Mouse (Mus musculus) lung, embryonic 16.5 days (tissue): Measurements from ENCODE around the gene Tlr5. TPM values are rescaled to one million over a fixed set of nuclear protein-coding genes. Genes with fewer than 3 reads are reported as not detected.

ENCODE experiments used
- ATAC-seq: fragments of 200-750 bp; cut with Nextera tagmentation; 2 replicates; pipeline ENCODE4 v1.8.0; 2017; ENCODE audit warnings: low read depth, mild to moderate bottlenecking, moderate library complexity
- H3K27ac ChIP-seq: fragments of 300-500 bp; sonication (generic); 2 replicates; pipeline ENCODE4 v1.5.1; 2014; ENCODE audit warnings: mild to moderate bottlenecking, control low read depth, low read length
- H3K27me3 ChIP-seq: fragments of 300-500 bp; sonication (generic); 2 replicates; pipeline ENCODE4 v1.6.1; 2014; ENCODE audit warnings: low read depth, low read length, mixed read lengths; ENCODE audit not compliant: control insufficient read depth, insufficient read depth
- H3K36me3 ChIP-seq: fragments of 300-500 bp; sonication (generic); 2 replicates; pipeline ENCODE4 v1.6.1; 2014; ENCODE audit warnings: low read length; ENCODE audit not compliant: control insufficient read depth, insufficient read depth
- H3K4me1 ChIP-seq: fragments of 300-500 bp; sonication (generic); replicated peaks from 2 replicates; pipeline ENCODE4 v1.6.1; 2014; ENCODE audit warnings: low read length, mixed read lengths; ENCODE audit not compliant: control insufficient read depth, insufficient read depth
- H3K4me2 ChIP-seq: fragments of 300-500 bp; sonication (generic); 2 replicates; pipeline ENCODE4 v1.6.1; 2014; ENCODE audit warnings: low read depth, low read length, control low read depth
- H3K4me3 ChIP-seq: fragments of 300-500 bp; sonication (generic); 2 replicates; pipeline ENCODE4 v1.5.1; 2014; ENCODE audit warnings: mild to moderate bottlenecking, low read length, control low read depth
- H3K9ac ChIP-seq: fragments of 300-500 bp; sonication (generic); 2 replicates; pipeline ENCODE4 v1.6.1; 2014; ENCODE audit warnings: low read length, control low read depth
- H3K9me3 ChIP-seq: fragments of 300-500 bp; sonication (generic); 2 replicates; pipeline ENCODE4 v1.6.1; 2016; ENCODE audit warnings: low read length; ENCODE audit not compliant: control insufficient read depth
- WGBS: fragments of 180-500 bp; shearing (Covaris S2); extraction: QIAGEN DNeasy Blood & Tissue Kit; methylation state at CpG from one replicate; pipeline ENCODE4 v1.1.7; 2014; 5-methylcytosine and 5-hydroxymethylcytosine counted together
- polyA plus RNA-seq: library from polyadenylated mRNA; unstranded; fragments of >200 nt; fragmentation: Nextera tagmentation; extraction: Ambion mirVana; gene quantifications from 2 replicates; pipeline ENCODE4 v1.2.1, GENCODE M21; 2015

Tlr5 gene
- polyA plus RNA-seq = 1.3 TPM in 2 replicates

DNA sequence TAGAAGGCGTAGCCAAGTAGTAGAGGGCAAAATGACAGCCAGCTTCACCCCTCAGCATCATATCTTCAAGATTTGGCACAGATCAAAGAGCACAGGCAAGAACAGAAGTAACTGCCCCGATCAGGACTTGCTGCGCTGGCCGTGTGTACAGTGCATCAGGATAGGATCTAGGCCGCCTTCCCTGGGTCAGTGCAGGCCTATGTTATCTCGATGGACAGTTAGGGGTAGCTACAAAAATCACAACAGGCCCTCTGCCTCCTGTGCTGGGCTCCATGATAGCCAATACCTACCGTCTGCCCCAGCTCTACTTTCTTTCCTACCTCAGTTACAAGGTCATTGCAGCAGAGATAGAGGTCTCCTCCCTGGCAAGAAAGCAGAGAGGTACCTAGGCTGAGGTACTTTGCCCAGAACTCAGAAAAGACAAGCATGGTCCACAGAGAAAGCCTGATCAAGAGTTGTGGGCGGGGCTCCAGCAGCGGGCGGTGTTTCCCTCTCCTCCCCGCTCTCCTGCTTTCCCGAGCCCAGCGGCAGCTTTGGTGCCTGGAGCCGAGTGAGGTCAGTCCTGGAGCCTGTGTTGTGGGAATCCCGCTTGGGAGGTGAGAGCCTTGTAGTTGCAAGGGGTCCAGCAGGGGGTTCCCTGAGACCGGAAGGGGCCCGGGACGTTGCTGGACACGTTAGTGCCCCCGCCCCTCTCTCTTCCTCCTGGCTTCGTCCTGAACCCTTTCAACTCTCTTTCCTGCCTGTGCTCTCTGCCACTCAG is at the start of gene Tlr5:
Gene Tlr5 (plus strand): TSS at position 502 of the 760 bp plus-strand sequence.
- Histone ChIP-seq H3K9ac (peak within 1 kb of the TSS; percentile 71), H3K9me3 (no peaks in the 10 kb centered on the region), H3K36me3 (no peaks in the 10 kb centered on the region), H3K27ac (no peak within 1 kb of the TSS), H3K4me2 (peak within 1 kb of the TSS; percentile 70), H3K27me3 (no peaks in the 10 kb centered on the region), H3K4me1 (peaks cover 20% of the 10 kb centered on the region), H3K4me3 (peak within 1 kb of the TSS; percentile 56)
- ATAC-seq = peak; percentile 50
- WGBS = 11% methylated on average over 21 of the region's 21 CpGs

DNA sequence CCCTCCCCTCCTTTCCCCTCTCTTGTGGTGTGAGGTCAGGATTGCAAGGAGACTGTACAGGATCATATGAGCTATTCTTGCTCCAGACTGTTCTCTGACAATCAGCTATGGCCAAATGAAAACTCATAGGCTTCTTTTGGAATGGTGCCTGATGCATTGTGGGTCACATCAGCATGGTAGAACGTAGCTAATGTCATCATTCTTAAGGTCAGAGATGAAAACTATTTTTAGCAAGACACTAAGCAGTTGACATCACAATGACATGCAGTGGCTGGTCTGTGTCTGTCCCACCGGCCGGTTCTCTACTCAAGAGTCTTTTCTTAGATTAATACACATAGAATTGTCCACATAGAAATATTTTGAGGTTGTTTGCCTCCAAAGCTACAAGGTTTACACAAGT is 48.9 kb upstream of the Tlr5 start:
- 29% methylated on average over 3 of the region's 3 CpGs for WGBS
- Histone ChIP-seq H3K4me3 (no peak overlapping the region), H3K36me3 (no peaks in the 10 kb centered on the region), H3K9ac (no peak overlapping the region), H3K9me3 (no peaks in the 10 kb centered on the region), H3K27ac (peak overlapping the region; percentile 21; the same call in 1 of the 2 replicates), H3K4me1 (peaks cover 19% of the 10 kb centered on the region), H3K4me2 (no peak overlapping the region), H3K27me3 (no peaks in the 10 kb centered on the region)
- ATAC-seq = no peak

DNA sequence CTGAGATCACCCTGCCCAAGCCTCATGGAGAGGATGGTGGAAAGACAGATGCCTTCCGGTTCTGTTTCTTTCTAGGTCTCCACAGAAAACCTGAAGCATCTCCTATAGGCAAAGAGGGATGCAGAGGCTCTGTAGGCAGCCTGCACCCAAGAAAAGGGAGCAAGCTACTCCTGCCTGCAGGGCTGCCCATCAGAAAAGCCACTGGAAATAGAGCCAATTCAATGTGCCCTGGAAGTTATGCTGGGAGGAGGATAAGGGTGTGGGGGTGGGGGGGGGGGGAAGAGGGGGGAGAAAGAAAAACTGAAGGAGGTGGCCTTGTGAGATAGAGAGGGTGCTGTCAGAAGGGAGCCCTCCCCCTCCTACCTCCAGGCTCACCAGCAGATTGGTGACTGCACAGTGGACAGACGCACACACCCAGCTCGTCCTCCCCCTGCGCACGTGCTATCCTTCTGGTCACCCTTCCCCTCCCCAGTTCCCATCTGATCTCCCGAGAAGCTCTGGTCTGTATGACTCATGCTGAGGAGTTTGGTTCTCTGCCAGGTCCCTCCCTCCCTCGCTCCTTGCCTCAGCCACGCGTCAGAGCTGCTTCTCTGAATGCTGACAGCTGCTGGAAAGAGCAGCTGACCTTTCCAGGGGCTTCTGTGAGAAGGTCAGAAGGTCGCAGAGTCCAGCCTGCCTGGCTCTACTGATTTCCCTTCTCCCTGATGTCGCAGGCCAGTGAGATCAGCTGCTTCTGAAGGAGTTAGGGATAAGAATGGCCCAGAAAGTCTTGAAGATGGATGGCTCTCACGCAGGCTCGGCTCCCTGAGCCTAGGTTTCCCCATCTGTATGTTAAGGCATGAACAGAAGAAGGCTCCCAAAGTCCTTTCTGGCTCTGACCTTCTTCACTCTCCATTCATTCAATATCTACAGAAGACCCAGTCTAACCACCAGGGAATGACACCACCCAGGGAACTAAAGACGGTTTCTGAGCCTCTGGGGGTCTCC is 46.2 kb upstream of the Tlr5 start:
- peaks cover 19% of the 10 kb centered on the region for H3K4me1 ChIP-seq
- H3K27ac ChIP-seq = no peak overlapping the region
- 15% methylated on average over 13 of the region's 14 CpGs for WGBS
- H3K9me3 ChIP-seq = no peaks in the 10 kb centered on the region; the same call in 1 of the 2 replicates
- peak; percentile 96 for ATAC-seq
- H3K27me3 ChIP-seq = no peaks in the 10 kb centered on the region
- peak overlapping the region; percentile 39 for H3K4me2 ChIP-seq
- H3K36me3 ChIP-seq = no peaks in the 10 kb centered on the region
- no peak overlapping the region for H3K9ac ChIP-seq
- H3K4me3 ChIP-seq = no peak overlapping the region

DNA sequence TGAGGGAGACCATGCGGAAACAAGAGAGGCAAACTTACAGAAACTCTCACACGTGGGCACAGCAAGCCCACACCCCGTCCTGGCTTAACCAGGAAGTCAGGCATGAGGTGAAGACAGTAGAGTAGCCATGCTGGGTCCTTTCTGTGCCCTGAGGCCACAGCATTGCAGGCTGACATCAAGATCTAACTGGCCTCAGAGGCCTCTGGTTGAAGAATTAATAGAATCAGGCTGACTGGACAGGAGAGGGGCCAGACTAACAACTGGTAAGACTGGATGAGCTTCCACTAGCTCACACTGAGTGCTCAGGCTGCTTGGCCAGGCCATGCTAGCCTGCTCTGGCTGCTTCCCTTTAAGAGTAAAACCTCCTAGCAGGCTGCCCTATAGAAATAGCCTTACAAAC is 45.5 kb upstream of the Tlr5 start:
- Histone ChIP-seq H3K27ac (no peak overlapping the region), H3K4me2 (no peak overlapping the region)
- WGBS = 54% methylated on average over 3 of the region's 3 CpGs

DNA sequence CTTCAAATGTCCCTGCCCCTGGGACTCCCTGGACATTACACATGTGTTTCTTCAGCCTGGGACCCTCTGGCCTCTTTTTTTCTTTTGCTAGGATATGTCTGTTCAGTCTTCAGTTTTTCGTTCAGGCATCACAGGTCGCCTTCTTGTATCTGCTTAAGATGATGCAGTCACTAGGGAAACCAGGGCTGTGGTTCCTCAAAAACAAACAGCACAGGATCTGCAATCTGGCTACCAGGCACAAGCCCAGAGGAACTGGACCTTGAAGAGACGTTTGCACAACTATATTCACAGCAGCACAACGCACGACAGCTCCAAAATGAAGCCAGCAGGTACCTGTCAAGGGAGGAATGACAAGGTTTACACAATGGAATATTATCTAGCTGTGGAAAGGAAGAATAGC is 45.0 kb upstream of the Tlr5 start:
- no peaks in the 10 kb centered on the region for H3K27me3 ChIP-seq
- WGBS = 77% methylated on average over 5 of the region's 5 CpGs
- H3K4me2 ChIP-seq = no peak overlapping the region
- H3K9me3 ChIP-seq = no peaks in the 10 kb centered on the region; the same call in 1 of the 2 replicates
- no peak overlapping the region for H3K27ac ChIP-seq
- H3K9ac ChIP-seq = no peak overlapping the region
- H3K4me3 ChIP-seq = no peak overlapping the region
- H3K36me3 ChIP-seq = no peaks in the 10 kb centered on the region
- H3K4me1 ChIP-seq = peaks cover 19% of the 10 kb centered on the region
- no peak for ATAC-seq

More for the DNA sequence above, 45.5 kb upstream of the Tlr5 start:
- no peaks in the 10 kb centered on the region; the same call in 1 of the 2 replicates for H3K9me3 ChIP-seq
- H3K4me1 ChIP-seq = peaks cover 19% of the 10 kb centered on the region
- no peaks in the 10 kb centered on the region for H3K27me3 ChIP-seq
- no peak overlapping the region for H3K9ac ChIP-seq
- no peaks in the 10 kb centered on the region for H3K36me3 ChIP-seq
- no peak overlapping the region for H3K4me3 ChIP-seq
- no peak for ATAC-seq

DNA sequence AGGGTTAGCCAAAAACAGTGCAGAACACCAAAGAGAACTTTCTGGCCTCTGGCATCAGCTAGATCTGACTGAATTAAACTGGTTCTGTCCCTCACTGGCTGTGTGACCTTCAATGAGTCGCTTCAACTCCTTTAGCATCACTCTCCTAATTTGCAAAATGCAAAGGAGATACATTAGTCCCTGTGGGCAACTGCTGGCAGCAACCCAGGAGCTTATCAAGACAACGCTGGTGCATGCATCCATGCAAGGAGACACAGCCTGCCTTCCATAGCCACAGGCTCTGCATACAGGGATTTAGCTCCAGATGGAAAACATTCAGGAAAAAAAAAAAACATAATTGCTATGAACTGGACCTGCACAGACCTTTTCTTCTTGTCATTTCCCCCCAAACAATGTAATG is 42.0 kb upstream of the Tlr5 start:
- Histone ChIP-seq H3K4me2 (no peak overlapping the region), H3K36me3 (no peaks in the 10 kb centered on the region), H3K27me3 (no peaks in the 10 kb centered on the region), H3K27ac (no peak overlapping the region), H3K9me3 (no peaks in the 10 kb centered on the region; the same call in 1 of the 2 replicates), H3K9ac (no peak overlapping the region), H3K4me3 (no peak overlapping the region), H3K4me1 (peaks cover 14% of the 10 kb centered on the region)
- ATAC-seq = no peak
- WGBS = 61% methylated on average over 2 of the region's 2 CpGs

DNA sequence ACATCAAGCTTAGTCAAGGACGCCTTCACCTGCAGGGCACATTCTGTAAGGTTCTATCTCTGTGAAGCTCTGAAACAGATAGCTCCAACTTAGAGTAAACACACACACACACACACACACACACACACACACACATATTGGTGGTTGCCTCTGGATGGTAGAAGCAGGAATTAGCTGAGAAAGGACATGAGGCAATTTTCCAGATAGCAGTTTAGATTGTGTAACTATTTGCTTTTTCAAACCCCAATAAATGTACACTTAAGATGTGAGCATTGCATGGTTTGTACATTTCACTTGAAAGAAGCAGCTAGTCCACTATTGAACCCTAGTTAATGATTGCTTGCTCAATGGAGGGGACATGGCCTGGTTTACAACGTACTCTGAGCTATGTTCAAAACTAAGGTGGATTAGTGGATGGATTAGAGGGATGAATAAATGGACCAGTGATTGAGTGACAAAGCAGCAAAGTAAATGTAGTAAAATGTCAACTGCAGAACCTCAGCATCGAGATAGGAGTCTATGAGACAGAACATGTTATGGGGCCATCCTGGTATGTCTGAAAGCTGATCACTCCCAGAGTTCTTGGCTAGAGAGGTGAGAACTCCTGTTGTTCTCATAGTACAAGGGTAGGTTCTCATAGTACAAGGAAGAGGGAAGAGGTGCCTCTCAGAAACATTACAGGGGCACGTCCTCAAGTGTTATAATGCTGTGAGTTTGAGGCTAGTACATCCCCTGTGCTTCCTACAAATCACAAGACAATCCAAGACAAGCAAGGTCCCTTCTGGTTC is 40.3 kb upstream of the Tlr5 start:
- Histone ChIP-seq H3K4me1 (no peaks in the 10 kb centered on the region), H3K27me3 (no peaks in the 10 kb centered on the region), H3K4me3 (no peak overlapping the region), H3K36me3 (no peaks in the 10 kb centered on the region), H3K9ac (no peak overlapping the region), H3K27ac (no peak overlapping the region), H3K4me2 (no peak overlapping the region), H3K9me3 (no peaks in the 10 kb centered on the region; the same call in 1 of the 2 replicates)
- 60% methylated on average over 4 of the region's 4 CpGs for WGBS
- no peak for ATAC-seq

DNA sequence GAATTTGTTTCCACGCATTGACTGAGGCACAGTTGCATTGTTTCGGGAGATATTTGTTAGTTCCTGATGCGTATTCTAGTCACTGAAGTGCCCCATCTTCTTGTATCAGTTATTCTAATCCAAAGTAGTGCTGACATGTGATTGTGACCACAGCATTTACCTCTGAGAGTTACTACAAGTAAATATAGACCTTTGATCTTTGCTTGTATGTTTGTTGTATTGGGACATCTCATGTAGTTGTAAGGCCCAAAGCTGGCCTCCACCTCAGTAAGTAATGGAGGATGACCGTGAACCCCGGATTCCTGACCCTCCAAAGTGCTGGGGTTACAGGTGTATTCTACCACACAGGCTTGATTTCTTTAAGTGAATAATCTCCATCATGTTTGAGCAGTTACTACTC is 38.4 kb upstream of the Tlr5 start:
- H3K4me2 ChIP-seq = no peak overlapping the region
- H3K9ac ChIP-seq = no peak overlapping the region
- H3K9me3 ChIP-seq = no peaks in the 10 kb centered on the region; the same call in 1 of the 2 replicates
- H3K4me3 ChIP-seq = no peak overlapping the region
- no peaks in the 10 kb centered on the region for H3K27me3 ChIP-seq
- WGBS = 94% methylated on average over 5 of the region's 5 CpGs
- ATAC-seq = no peak
- no peaks in the 10 kb centered on the region for H3K4me1 ChIP-seq
- H3K36me3 ChIP-seq = no peaks in the 10 kb centered on the region
- no peak overlapping the region for H3K27ac ChIP-seq
